Mouse (Mus musculus) layer of hippocampus, postnatal 10 days (tissue): ENCODE data around the gene Nt5dc3. TPM values are rescaled to one million over a fixed set of nuclear protein-coding genes. Genes with fewer than 3 reads are reported as not detected.

ENCODE experiments used
- DNase-seq, 2 experiments: peaks; one replicate each; pipeline ENCODE4 v3.0.0; 2021; ENCODE audit warnings: low spot score in 2 of 2
- total RNA-seq, 2 experiments: library from RNA; stranded (reverse); gene quantifications; 2 replicates each; pipeline ENCODE4 v1.2.3; 2021

Gene Nt5dc3
- total RNA-seq, 2 experiments from 2014 or later: 86.3 to 102 TPM

- no peak for DNase-seq
Measured at GRCm38 (mm10) chr10:86777614-86778319, 1.0 kb upstream of the Nt5dc3 start.

GRCm38 (mm10) chr10:86779117-86779755 is 431 bp downstream of the Nt5dc3 start:
- DNase-seq: peak; percentile 34 to 40

GRCm38 (mm10) chr10:86779816-86780500 is 1.2 kb downstream of the Nt5dc3 start:
- no peak for DNase-seq

GRCm38 (mm10) chr10:86781641-86782040 is 2.8 kb downstream of the Nt5dc3 start:
- DNase-seq: no peak

GRCm38 (mm10) chr10:86782656-86783055 is 3.9 kb downstream of the Nt5dc3 start:
- no peak for DNase-seq

GRCm38 (mm10) chr10:86783561-86783960 is 4.8 kb downstream of the Nt5dc3 start:
- no peak for DNase-seq

GRCm38 (mm10) chr10:86784126-86784675 is 5.4 kb downstream of the Nt5dc3 start:
- DNase-seq: no peak

- no peak for DNase-seq
Measured at GRCm38 (mm10) chr10:86785396-86785795, 6.6 kb downstream of the Nt5dc3 start.

GRCm38 (mm10) chr10:86786083-86786482 is 7.3 kb downstream of the Nt5dc3 start:
- no peak for DNase-seq

GRCm38 (mm10) chr10:86788193-86788592 is 9.4 kb downstream of the Nt5dc3 start:
- DNase-seq: no peak

GRCm38 (mm10) chr10:86789146-86789672 is 10.4 kb downstream of the Nt5dc3 start:
- DNase-seq: no peak

GRCm38 (mm10) chr10:86791507-86792184 is 12.8 kb downstream of the Nt5dc3 start:
- DNase-seq: no peak

GRCm38 (mm10) chr10:86793509-86793951 is 14.7 kb downstream of the Nt5dc3 start:
- no peak for DNase-seq

- DNase-seq: no peak
Measured at GRCm38 (mm10) chr10:86794196-86794595, 15.4 kb downstream of the Nt5dc3 start.

GRCm38 (mm10) chr10:86794794-86795535 is 16.2 kb downstream of the Nt5dc3 start:
- DNase-seq: no peak

GRCm38 (mm10) chr10:86796073-86796741 is 17.4 kb downstream of the Nt5dc3 start:
- no peak for DNase-seq

GRCm38 (mm10) chr10:86807362-86807761 is 28.6 kb downstream of the Nt5dc3 start:
- no peak for DNase-seq

GRCm38 (mm10) chr10:86808013-86808758 is 29.4 kb downstream of the Nt5dc3 start:
- DNase-seq: no peak

GRCm38 (mm10) chr10:86810000-86810399 is 31.2 kb downstream of the Nt5dc3 start:
- DNase-seq: no peak
